Mouse (Mus musculus): ENCODE measurements at regions not wholly inside any gene's neighbourhood (a gene's known extent, or its start where the extent isn't known, plus 50 kb on each side); places are given as distances from the start of the nearest gene placed in this dataset.

DNA sequence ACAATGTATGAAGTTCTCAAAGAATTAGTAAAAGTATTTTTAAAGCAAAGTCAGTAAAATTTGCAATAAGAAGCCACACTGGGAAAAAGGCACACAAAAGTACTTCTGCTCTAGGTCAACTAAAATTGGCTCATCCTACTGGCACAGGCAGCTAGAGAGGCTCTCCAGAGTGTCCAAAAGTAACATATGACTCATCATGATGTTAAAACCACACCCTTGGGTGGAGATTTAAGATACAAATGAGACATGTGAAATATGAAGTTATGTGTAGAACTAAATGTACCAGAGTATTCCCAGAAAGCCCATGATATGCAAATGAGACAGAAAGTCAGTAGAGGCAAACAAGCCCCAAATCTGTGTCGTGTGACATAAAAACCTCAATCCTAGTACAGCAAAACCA, 166.0 kb downstream of the Spata18 start:
- TF ChIP-seq CTCF (conservative IDR thresholded peaks at IDR 0.05; ENCODE audit: low read length) = no peak
- no peak for TF ChIP-seq POU5F1 (IDR thresholded peaks at IDR 0.05; ENCODE audit: borderline replicate concordance, low read length)

Measured in E14TG2a.4 (cell line).